Mouse (Mus musculus) lung, postnatal 14 days (tissue): ENCODE measurements at regions not wholly inside any gene's neighbourhood (a gene's known extent, or its start where the extent isn't known, plus 50 kb on each side); places are given as distances from the start of the nearest gene placed in this dataset.

Experiments used
- DNase-seq: peaks from one replicate; pipeline ENCODE4 v3.0.0; 2021

DNA sequence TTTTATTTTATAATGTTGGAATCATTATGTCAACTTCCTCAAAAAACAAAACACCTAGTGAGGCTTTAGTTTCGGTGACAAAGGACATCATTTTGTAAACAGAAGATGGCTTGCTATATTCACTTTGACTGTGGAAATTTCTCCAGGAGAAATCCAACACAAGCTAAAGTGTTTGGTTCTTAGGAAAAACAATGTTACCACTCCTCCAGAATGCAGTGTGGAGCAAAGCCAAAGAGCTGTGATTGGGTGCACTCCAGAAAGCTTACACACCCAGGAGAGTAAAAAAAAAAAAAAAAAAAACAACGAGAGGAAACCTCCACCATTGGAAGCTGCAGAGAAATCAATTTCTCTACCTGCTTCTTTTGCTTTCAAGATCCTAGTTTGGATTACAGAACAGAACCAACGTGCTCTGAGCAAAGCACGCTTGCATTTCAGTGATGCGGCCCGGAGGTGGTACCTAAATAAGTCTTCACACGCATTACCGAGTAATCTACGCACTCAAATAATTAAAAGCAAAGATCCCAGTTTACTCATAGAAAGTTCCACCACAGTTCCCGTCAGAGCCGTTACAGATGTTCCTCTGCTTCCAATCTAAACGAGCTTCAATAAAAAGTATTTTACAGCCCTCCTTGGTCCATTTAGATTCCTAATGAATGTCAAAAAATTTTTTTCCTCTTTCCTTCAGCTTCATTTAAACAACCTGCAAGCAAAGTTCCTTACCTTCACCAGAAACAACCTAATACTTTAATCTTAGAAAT, 199.5 kb upstream of the Gk2 start:
- DNase-seq, result no peak

- DNase-seq, result no peak
Measured at GRCm38 (mm10) chr5:97655266-97655665, 198.4 kb upstream of the Gk2 start.

DNA sequence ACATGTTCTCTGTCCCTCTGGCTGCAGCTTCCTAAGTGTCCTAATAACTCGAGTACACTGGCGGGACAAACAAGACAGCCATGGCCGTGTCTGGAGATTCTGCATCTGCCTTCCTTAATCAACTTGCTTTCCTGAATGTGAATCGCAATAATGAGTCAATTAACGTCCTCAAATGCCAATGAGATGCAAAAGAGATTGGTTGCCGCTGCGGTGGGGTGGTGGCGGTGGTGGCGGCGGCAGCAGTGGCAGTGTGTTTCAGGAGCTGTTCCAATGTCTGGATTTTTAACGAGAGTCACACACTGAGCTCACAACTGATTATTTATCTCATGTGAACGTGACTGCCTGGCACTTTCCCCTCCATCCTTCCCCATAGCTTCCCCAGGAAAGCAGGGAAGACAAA, 197.6 kb upstream of the Gk2 start:
- no peak for DNase-seq

DNA sequence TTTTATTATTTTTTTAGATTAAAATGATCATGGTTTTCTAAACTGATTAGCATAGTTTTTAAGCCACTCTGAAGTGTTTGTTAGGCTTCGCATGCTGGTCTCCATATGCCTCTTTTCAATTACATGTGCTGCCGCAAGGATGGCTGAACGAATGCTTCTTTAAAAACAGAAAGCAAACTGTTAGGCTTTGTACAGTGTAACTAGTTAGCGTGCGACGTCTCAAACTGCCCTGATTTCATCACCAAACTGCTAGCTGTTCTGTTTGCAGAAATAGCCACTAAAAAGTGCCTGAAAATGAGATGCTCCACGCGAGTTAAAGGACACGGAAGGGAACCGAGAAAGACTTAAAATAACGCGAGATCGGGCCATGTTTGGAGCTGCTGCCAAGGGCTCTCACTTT, 185.4 kb upstream of the Gk2 start:
- no peak for DNase-seq

DNA sequence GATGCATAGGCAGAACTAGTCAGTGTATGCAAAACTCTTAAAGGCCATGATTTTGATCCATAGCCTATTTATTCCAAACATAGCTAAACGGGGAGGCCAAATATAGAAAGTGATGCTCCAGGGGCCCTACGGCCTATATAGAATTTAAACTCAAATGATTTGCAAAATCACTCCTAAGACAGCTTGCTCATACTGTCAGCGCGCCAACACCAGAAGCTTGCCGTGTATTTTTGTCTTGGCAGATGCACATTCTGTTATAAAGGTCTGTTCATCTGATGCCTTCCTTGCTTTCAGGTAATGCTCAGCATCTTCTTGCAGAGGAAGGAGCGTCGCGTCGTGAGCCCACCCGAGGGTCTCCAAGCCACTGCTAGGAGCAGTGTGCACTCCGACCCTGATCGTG, 184.8 kb upstream of the Gk2 start:
- DNase-seq, result no peak

- DNase-seq, result no peak
Measured at GRCm38 (mm10) chr5:97636357-97636756, 179.5 kb upstream of the Gk2 start.

DNA sequence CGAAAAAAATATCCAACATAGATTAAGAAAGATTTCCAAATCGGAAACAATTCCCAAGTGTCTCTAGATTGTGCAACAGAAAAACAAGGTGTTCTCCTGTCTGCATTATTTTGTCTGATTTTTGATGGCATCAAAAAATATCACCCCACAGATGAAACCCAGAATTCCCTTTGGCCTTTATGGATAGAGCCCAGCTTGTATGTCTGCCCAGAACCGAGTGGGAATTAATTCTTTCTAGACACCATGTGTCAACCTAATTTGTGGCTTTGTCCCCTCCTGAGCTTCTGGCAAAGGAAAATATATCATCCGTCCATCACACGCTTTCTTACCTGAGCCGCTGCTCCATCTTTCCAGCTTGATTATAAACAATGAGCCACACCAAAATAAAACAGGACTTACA, 176.9 kb upstream of the Gk2 start:
- DNase-seq, result no peak

GRCm38 (mm10) chr5:97632791-97633190, 176.0 kb upstream of the Gk2 start:
- no peak for DNase-seq

DNA sequence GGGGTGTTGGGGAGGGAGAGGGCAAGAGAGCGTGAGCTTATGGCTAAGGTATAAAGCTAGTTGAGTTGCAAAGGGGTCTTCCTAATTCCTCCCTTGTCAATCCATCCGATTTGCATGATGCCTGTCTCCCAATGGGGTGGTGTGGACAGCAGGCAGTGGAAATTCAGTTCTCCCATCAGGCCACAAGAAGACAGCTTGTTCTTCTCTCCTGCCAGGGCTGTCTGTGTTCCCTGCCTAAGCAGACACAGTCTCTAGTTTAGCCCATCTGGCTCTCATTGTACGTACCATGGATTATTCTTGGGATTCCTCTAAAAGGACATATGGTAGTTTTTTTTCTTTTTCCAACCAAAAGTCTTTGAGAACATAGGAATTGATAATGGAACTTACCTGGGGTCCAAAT, 168.4 kb upstream of the Gk2 start:
- DNase-seq, result no peak

GRCm38 (mm10) chr5:97619890-97620289, 163.1 kb upstream of the Gk2 start:
- no peak for DNase-seq

GRCm38 (mm10) chr5:97618411-97618810, 161.6 kb upstream of the Gk2 start:
- no peak for DNase-seq

- DNase-seq, result peak; percentile 76
Measured at GRCm38 (mm10) chr5:97602176-97602575, 145.4 kb upstream of the Gk2 start.

DNA sequence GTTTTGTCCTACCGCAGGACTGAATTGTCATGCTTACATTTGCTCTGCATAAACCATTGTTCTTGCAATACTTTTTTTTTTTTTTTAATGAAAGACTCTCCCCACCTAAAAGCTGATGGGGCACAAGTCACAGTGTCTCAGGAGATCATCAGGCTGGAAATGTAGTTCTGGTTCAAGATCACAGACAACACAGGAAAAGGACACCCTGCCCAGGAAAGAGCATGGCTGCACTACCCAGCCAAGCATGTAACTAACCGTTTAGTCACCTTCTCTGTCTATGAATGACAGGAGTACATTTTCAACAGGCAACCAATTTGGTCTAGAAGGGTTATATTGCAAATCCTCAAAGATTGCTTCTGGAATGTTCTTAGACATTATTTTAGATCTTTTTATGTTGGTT, 144.6 kb upstream of the Gk2 start:
- DNase-seq, result no peak

- DNase-seq, result no peak
Measured at GRCm38 (mm10) chr5:97598741-97599140, 141.9 kb upstream of the Gk2 start.

DNA sequence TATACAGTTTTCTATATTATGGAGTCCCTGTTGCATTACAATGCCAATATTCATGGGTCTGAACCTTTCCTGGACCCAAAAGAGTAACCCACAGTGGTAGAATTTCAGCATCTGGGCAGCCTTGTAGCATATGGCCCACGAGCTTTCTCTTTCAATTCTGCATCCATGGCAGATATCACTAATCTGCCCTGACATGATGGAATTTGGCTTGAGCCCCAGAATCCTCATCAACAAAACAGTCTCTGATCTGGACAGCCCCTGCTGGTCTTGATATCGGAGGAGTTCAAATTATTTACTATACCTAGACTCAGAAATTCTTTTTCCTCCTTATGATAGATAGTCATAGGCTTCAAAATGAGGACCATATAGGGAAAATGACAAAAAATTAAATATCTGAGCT, 139.1 kb upstream of the Gk2 start:
- no peak for DNase-seq

DNA sequence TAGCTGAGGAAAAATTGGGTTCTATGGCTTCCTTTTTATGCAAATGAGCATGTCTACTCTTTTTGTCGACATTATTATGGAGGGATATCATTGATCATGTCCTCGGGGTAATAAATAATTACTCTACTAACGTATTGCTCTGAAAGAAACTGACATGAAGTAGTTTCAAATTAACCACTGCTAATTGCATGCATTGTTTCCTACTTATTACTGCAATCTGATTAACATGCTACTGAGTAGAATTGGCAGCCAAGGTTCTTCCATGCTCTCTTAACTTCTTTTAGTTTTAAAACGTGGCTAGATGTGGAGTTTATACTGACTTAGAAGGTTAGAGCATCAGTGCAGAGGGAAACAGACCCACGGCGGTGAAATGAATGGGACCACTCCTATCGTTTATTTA, 137.3 kb upstream of the Gk2 start:
- no peak for DNase-seq

DNA sequence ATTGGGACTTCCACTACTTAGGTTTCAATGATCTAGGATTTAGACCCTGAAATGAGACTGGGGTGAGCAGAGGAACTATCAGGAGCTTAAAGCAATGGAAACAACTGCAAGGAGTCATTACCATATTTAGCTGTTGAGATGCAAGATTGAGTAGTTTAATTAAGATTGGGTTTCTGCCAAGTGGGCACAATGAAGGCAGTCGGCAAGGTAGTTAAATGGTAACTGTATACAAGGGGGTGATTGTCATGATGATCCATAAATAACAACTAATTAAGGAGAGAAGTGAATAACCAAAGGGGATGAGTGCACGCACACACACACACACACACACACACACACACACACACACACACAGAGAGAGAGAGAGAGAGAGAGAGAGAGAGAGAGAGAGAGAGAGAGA, 125.7 kb upstream of the Gk2 start:
- no peak for DNase-seq

DNA sequence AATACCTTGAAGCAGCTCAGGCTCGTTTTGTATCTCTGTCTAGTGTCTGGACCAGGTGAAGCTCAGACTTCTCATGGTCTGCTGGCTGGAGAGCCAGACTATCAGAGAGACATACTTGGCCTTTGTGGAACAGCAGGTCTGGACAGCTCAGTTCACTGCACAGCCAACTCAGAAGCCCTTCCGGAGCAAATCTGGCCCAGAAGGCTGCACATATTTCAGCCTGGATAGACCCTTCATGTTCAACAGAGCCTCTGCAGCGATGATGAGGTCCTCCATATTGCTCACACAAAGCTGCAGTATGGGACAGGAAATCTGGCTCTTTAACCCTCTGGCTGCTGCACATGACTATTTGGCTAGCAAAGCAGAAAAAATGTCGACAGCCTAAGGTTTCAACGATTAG, 108.7 kb upstream of the Gk2 start:
- no peak for DNase-seq

DNA sequence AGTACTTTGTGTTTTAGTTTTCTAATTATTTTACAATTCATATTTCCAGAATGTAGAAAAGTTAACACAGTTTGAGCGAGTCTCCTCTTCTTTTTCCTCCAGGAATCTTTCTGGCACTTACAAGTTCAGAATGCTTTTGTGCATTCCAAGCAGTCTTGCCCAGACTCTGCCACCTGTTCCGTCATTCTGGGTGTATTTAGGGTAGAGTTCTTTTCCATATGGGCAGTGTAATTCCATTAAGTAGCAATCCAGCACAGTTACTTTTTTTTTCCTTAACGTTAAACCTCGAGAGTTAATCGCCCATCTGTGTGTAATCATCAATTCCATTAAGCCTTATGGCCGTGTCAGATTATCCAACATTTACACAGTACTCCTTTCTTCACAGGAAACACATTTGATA, 106.9 kb upstream of the Gk2 start:
- DNase-seq, result no peak

DNA sequence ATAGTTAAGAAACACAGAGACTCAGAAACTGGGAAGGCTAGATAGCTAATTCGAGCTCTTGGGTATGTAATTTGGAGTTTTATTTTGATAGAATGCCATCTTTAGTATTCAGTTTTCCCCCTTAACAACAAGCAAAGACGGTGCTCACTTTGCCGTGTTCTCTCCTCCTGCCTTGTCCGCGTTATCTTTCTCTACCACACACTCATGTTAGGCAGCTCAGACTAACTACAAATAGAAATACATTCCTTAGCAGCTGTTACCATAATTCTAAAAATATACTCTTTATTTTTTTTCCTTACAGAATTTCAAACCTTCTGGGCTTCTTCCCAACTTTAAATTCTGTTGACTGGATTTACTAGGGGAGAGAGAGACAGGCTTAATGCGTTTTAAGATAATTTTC, 97.5 kb upstream of the Gk2 start:
- no peak for DNase-seq

- DNase-seq, result no peak
Measured at GRCm38 (mm10) chr5:97553122-97553521, 96.3 kb upstream of the Gk2 start.

- DNase-seq, result no peak
Measured at GRCm38 (mm10) chr5:97537492-97538257, 80.9 kb upstream of the Gk2 start.

DNA sequence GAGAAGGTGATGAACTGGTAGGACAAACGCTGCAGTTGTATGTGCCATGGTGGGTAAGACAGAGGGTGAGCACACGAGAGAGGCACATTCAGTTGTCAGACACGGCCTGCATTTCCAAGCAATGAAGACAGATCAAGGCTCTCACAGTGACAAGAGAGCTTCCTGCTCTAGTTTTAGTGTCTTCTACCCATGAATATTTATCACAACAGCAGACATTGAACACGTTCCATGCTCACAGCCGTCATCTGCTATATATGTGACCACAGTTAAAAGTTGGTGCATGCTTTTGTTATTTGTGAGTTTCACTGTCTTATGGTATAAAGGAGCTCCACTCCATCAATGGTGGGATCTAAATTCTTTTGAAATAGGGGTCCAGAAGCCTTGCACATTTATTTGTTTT, 76.9 kb upstream of the Gk2 start:
- DNase-seq, result no peak

DNA sequence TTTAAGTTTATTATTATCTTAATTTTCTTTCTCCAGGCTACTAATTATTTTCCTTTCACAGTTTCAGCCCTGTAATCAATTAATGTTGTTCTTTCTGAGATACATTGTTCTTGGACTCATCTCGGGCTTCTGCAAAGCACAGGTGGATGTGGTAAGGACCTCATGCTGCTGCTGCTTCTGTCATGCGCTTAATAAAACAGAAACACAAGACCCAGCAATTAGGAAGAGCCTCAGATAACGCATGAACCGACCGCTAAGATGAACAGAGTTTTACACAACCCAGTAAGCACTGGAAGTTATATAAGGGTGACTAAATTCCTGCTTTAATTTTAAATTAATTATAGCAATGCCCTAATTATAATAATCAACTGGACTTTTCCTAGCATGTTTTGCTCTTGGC, 70.7 kb upstream of the Gk2 start:
- no peak for DNase-seq
